Mouse (Mus musculus) neural tube, embryonic 14.5 days (tissue): ENCODE results near the gene Arl15. TPM values are rescaled to one million over a fixed set of nuclear protein-coding genes. Genes with fewer than 3 reads are reported as not detected.

ENCODE experiments used
- ATAC-seq: fragments of 200-750 bp; cut with Nextera tagmentation; 2 replicates; pipeline ENCODE4 v1.8.0; 2017; ENCODE audit warnings: low read depth, mild to moderate bottlenecking, moderate TSS enrichment, moderate library complexity
- H3K27ac ChIP-seq: fragments of 300-500 bp; sonication (generic); 2 replicates; pipeline ENCODE4 v1.5.1; 2014; ENCODE audit warnings: low read depth, mild to moderate bottlenecking, control low read depth, low read length, moderate library complexity, mixed read lengths
- H3K27me3 ChIP-seq: fragments of 300-500 bp; sonication (generic); 2 replicates; pipeline ENCODE4 v1.6.1; 2014; ENCODE audit warnings: low read length; ENCODE audit not compliant: control insufficient read depth, insufficient read depth
- H3K36me3 ChIP-seq: fragments of 300-500 bp; sonication (generic); 2 replicates; pipeline ENCODE4 v1.6.1; 2014; ENCODE audit warnings: low read length, mixed read lengths; ENCODE audit not compliant: control insufficient read depth, insufficient read depth
- H3K4me1 ChIP-seq: fragments of 300-500 bp; sonication (generic); 2 replicates; pipeline ENCODE4 v1.6.1; 2014; ENCODE audit warnings: low read length; ENCODE audit not compliant: control insufficient read depth, insufficient read depth
- H3K4me2 ChIP-seq: fragments of 300-500 bp; sonication (generic); 2 replicates; pipeline ENCODE4 v1.6.1; 2014; ENCODE audit warnings: mild to moderate bottlenecking, low read depth, low read length, control low read depth
- H3K4me3 ChIP-seq: fragments of 300-500 bp; sonication (generic); 2 replicates; pipeline ENCODE4 v1.5.1; 2014; ENCODE audit warnings: low read depth, low read length, control low read depth, mixed read lengths
- H3K9ac ChIP-seq: fragments of 300-500 bp; sonication (generic); replicated peaks from 2 replicates; pipeline ENCODE4 v1.6.1; 2014; ENCODE audit warnings: low read depth, mild to moderate bottlenecking, control low read depth, low read length, mixed read lengths
- H3K9me3 ChIP-seq: fragments of 300-500 bp; sonication (generic); 2 replicates; pipeline ENCODE4 v1.6.1; 2016; ENCODE audit warnings: low read length; ENCODE audit not compliant: control insufficient read depth
- WGBS: fragments of 180-500 bp; shearing (Covaris S2); extraction: QIAGEN DNeasy Blood & Tissue Kit; methylation state at CpG from one replicate; pipeline ENCODE4 v1.1.7; 2014; 5-methylcytosine and 5-hydroxymethylcytosine counted together
- polyA plus RNA-seq: library from polyadenylated mRNA; unstranded; fragments of >200 nt; fragmentation: Nextera tagmentation; extraction: Ambion mirVana; gene quantifications from 2 replicates; pipeline ENCODE4 v1.2.1, GENCODE M21; 2014

The Arl15 gene
- polyA plus RNA-seq, 1 experiment from 2014 or later: 26.8 TPM

DNA sequence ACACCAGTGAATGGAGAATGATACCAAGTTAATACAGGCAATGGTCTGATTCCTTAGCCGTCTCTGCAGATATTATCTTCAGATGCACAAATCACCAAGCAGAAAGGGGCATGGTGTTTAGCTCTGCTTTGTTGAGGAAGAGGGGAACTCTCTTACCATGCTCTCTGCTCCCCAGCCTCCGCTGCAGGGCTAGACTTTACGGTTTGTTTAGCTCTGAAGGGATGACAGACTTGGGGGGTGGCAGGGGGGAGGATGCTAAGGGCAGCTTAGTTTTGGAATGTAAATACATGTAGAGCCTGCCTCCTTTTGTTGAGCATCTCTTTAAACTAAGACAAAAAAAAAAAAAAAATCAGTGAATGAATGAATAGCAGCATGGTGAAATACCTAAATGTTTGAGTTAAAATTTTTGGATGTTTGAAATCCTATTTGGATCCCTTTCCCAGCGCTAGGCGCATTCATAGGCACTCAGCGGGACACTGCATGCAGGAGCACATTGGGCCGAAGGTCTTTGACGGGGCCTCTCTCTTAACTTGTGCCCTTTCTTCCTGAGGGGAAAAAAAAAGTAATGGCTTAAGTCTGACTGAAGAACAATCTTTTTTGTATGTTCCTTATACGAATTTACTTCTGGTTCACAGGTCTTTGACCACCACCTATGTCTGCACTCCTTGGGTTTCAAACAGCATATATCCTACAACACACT is 257.0 kb downstream of the Arl15 start:
- H3K36me3 ChIP-seq: no peaks in the 10 kb centered on the region
- H3K9ac ChIP-seq: no peak overlapping the region
- no peak for ATAC-seq
- no peak overlapping the region for H3K4me3 ChIP-seq
- no peaks in the 10 kb centered on the region for H3K4me1 ChIP-seq
- H3K27ac ChIP-seq: no peak overlapping the region
- 9% methylated on average over 9 of the region's 9 CpGs for WGBS
- no peaks in the 10 kb centered on the region for H3K9me3 ChIP-seq
- H3K27me3 ChIP-seq: no peaks in the 10 kb centered on the region
- H3K4me2 ChIP-seq: no peak overlapping the region

DNA sequence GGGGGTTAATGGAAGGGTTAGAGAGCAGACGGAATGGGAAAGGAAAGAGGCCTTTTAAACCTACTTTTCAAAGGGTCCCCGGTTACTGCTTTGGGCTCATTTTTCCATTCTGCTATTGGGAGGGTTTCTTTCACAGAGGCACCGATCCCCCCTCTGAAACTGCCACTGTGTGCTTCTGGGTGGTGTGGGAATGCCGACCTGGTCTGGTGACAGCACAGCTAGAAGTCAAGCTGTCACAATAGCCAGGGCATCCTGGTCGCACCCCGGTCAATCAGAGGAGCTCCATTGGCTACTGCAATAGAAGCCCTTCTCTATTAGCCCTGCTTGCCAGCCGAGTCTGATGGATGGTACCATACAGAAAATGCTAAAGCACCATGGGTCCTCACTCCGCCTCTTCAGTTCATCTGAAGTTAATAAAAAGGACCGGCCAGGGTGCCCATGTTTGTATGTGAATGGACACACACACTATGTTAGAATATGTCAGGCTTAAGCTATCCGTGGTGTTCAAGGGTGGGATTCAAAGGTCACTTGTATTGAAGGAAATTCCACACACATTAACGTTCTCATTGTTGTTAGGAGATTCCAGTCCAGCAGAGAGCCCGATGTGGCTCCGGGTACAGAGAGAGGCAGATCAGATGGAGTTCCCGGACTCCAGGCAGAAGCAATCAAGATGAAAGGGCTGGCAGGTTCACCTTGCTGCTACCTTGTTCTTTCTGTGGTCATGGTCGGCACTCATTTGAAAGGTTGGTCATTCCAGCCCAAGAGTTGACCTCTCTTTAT is 258.3 kb downstream of the Arl15 start:
- no peak overlapping the region for H3K27ac ChIP-seq
- 11% methylated on average over 15 of the region's 15 CpGs for WGBS
- no peaks in the 10 kb centered on the region for H3K27me3 ChIP-seq
- H3K9ac ChIP-seq: no peak overlapping the region
- ATAC-seq: peak; percentile 13; the same call in 1 of the 2 replicates
- no peak overlapping the region for H3K4me2 ChIP-seq
- no peaks in the 10 kb centered on the region for H3K36me3 ChIP-seq
- no peaks in the 10 kb centered on the region for H3K4me1 ChIP-seq
- H3K4me3 ChIP-seq: no peak overlapping the region
- no peaks in the 10 kb centered on the region for H3K9me3 ChIP-seq

DNA sequence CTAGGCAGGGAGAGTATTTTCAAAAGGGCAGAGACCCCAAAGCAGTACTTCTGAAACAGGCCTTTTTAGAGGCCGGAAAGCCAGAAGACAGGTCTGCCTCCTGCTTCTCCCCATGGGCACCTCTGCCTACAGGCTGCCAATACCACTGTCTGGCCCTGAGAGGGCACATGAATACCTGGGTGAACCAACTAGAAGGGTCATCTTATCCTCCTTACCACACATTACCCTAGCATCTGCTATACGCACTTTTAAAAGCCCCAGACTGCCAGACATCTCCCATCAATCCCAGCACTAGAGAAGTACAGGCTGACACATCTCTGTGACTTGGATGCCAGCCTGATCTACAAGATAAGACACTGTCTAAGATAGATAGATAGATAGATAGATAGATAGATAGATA is 259.0 kb downstream of the Arl15 start:
- Histone ChIP-seq H3K4me1 (no peaks in the 10 kb centered on the region), H3K9ac (no peak overlapping the region), H3K4me3 (no peak overlapping the region), H3K4me2 (no peak overlapping the region), H3K9me3 (no peaks in the 10 kb centered on the region), H3K36me3 (no peaks in the 10 kb centered on the region), H3K27ac (no peak overlapping the region), H3K27me3 (no peaks in the 10 kb centered on the region)
- ATAC-seq: no peak
- 89% methylated on average over 2 of the region's 2 CpGs for WGBS

- H3K27ac ChIP-seq: no peak overlapping the region
- no peak for ATAC-seq
- H3K4me3 ChIP-seq: no peak overlapping the region
- H3K9ac ChIP-seq: no peak overlapping the region
- H3K4me1 ChIP-seq: no peaks in the 10 kb centered on the region
- no peak overlapping the region for H3K4me2 ChIP-seq
- no peaks in the 10 kb centered on the region for H3K27me3 ChIP-seq
- no peaks in the 10 kb centered on the region for H3K9me3 ChIP-seq
- WGBS: 65% methylated on average over 9 of the region's 9 CpGs
- no peaks in the 10 kb centered on the region for H3K36me3 ChIP-seq
Observed at GRCm38 (mm10) chr13:114055686-114056085, 261.4 kb downstream of the Arl15 start.

DNA sequence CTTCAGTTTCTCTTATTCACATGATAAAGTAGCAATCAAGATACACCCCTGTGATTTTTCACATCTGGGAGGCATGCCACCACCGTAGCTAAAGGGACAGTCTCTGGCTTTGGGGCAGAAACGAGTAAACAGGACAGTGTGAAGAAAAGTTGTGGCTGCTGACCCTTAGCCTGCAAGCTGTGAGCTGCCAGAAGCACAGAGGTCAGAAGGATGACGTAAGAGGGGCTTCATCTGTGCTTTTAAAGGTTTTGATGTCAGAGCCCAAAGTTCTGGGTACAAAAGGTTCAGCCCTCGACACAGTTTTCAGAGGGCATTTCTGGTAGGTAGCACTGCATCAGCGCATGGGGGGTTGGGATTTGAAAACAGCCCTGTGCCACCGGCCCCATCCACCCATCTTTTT is 266.0 kb downstream of the Arl15 start:
- no peak overlapping the region for H3K9ac ChIP-seq
- no peak overlapping the region for H3K27ac ChIP-seq
- H3K4me2 ChIP-seq: no peak overlapping the region
- no peak overlapping the region for H3K4me3 ChIP-seq
- H3K4me1 ChIP-seq: no peaks in the 10 kb centered on the region
- WGBS: 82% methylated on average over 6 of the region's 6 CpGs
- no peak for ATAC-seq
- H3K9me3 ChIP-seq: no peaks in the 10 kb centered on the region
- H3K36me3 ChIP-seq: no peaks in the 10 kb centered on the region
- no peaks in the 10 kb centered on the region for H3K27me3 ChIP-seq

DNA sequence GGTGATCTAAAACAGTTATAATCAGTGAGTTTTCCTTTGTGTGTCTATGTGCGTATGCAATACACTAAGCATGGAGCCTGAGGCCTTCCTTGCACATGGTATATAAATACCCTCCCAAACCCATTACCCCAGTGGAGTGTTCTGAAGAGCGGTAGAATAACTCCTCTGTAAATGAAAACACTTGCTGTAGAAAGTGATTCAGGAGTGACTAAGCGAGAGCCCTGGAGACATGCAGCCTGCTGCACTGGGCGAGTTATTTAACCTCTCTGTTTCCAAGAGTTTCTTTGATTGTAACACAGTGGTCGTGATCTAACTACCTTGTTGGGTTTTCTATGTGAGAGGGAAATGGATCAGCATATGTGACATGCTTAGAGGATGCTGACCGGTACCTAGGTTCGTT is 266.9 kb downstream of the Arl15 start:
- Histone ChIP-seq H3K4me3 (no peak overlapping the region), H3K36me3 (no peaks in the 10 kb centered on the region), H3K27me3 (no peaks in the 10 kb centered on the region), H3K9ac (no peak overlapping the region), H3K27ac (no peak overlapping the region), H3K4me1 (no peaks in the 10 kb centered on the region), H3K4me2 (no peak overlapping the region), H3K9me3 (no peaks in the 10 kb centered on the region)
- 92% methylated on average over 7 of the region's 7 CpGs for WGBS
- ATAC-seq: no peak

- Histone ChIP-seq H3K4me2 (no peak overlapping the region), H3K4me3 (no peak overlapping the region), H3K4me1 (no peaks in the 10 kb centered on the region), H3K9me3 (no peaks in the 10 kb centered on the region), H3K27me3 (no peaks in the 10 kb centered on the region), H3K27ac (no peak overlapping the region), H3K9ac (no peak overlapping the region), H3K36me3 (no peaks in the 10 kb centered on the region)
- 86% methylated on average over 9 of the region's 9 CpGs for WGBS
- ATAC-seq: no peak
Observed at GRCm38 (mm10) chr13:114064069-114064468, 269.8 kb downstream of the Arl15 start.

GRCm38 (mm10) chr13:114065012-114065411 is 270.7 kb downstream of the Arl15 start:
- H3K4me3 ChIP-seq: no peak overlapping the region
- H3K27ac ChIP-seq: no peak overlapping the region
- no peaks in the 10 kb centered on the region for H3K4me1 ChIP-seq
- no peaks in the 10 kb centered on the region for H3K9me3 ChIP-seq
- H3K4me2 ChIP-seq: no peak overlapping the region
- no peak for ATAC-seq
- H3K36me3 ChIP-seq: no peaks in the 10 kb centered on the region
- H3K27me3 ChIP-seq: no peaks in the 10 kb centered on the region
- WGBS: 55% methylated on average over 6 of the region's 6 CpGs
- no peak overlapping the region for H3K9ac ChIP-seq

DNA sequence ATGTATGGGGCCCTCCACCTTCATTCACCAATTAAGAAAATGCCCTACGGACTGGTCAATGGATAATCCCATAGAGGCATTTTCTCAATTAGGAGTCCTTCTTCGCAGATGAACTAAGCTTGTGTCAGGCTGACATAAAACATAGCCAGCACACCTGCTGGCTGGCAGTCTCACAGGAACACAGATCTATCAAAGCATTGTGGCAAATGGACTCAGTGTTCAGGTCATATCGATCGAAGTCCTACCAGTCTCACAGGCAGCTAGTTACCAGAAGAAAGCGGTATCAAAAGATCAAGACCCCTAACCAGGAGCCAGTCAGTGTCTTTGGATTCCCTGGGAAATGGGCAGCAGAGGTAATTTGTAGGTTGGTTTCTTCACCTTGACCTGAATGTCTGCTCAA is 274.1 kb downstream of the Arl15 start:
- no peak overlapping the region for H3K4me2 ChIP-seq
- no peaks in the 10 kb centered on the region for H3K4me1 ChIP-seq
- H3K9ac ChIP-seq: no peak overlapping the region
- WGBS: 89% methylated on average over 5 of the region's 5 CpGs
- no peaks in the 10 kb centered on the region for H3K9me3 ChIP-seq
- no peaks in the 10 kb centered on the region for H3K27me3 ChIP-seq
- H3K27ac ChIP-seq: no peak overlapping the region
- H3K4me3 ChIP-seq: no peak overlapping the region
- no peak for ATAC-seq
- H3K36me3 ChIP-seq: no peaks in the 10 kb centered on the region
